Mouse (Mus musculus): ENCODE measurements around the gene Boll.
A peak's percentile ranks its signal among the peaks of the same experiment; 100 is the strongest.

Boll gene

DNA sequence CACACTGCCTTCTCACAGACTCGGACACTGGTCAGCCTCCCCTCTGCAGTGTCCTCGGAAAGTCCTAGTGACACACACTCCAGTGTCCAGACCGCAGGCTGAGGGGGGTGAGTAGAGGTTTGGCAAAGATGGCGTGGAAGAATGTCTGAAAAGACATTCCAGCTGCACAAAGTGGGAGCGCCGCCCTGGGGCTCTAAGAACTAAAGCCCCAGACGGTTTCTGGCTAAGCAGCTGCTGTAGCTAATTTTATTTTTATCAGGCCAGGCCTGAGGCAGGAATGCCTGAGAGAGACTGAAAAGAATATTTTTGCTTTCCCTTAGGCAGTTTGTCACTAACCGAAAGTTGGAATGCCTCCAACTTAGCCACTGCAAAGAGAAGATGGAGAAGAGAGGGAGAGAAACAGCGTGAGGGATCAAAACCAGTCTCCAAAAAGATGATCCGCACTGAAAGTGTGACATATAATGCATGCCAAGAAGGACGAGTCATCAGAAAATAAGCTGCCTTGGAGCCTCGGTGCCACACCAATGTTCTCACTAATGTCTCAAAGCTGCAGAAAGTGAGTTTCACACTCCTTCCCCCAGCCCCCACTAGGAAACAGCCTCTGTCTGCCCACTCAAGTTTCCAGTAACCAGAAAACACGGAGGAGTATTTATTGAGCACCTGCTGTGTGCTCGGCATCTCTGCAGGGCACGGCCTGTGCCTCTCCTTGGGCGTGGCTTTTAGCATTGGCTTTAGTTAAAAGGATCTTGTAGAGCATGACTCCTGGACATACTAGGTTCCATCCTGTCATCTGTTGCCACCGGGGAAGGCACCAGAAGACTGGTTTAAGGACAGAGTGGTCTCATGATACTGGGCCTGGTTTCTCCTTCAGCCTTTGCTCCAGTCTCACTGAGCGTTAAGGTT is 161.2 kb downstream of the Boll start:
- DNase-seq: peak; percentile 48

DNA sequence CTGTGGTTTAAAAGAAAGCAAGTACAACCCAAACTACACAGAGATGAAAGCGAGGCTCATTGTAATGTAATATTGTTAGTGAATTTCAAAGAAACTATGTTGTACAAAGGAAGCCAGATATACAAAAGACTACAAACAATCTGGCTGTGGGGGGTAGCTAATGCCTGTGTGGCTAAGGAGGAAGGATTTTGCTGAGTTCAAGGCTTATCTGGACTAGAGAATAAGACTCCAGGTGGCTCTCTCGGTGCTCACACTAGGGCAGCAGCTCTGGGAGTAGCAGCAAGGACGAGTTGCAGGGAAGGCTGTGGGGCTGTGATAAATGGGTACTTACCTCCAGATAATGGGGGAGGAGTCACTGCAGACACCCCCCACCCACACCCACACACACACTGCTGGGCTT is 164.6 kb downstream of the Boll start:
- DNase-seq: no peak
